ENCODE assay signal across 8 mouse cellular contexts in the genomic region with DNA sequence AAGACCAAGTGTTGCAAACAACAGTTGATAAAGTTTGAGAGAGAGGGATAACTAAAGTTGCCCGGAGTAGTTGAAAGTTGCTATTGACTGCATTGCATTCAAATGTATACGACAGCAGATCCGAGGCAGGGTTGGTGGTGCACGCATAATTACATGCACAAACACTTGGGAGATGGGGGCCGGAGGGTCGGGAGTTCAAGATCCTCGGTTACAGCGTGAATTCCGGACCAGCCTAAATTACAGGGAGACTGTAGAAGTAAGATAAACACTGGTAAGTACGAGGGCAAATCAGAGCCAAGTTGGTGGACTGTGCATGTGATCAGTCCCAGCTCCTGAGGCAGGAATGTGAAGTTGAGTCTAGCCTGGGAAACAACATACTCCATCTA. TPM values are rescaled to one million over a fixed set of nuclear protein-coding genes. Genes with fewer than 3 reads are reported as not detected.
DNase-seq lines count a peak whose midpoint lies in the region; ATAC-seq and TF ChIP-seq lines count a peak whose summit lies in the region.

No protein-coding gene starts in this region.

- peak overlapping the region; percentile 87 for H3K4me3 ChIP-seq in kidney, embryonic 16.5 days (ENCODE audit: low read length)
- H3K4me3 ChIP-seq in bone marrow, adult 2 months (replicated peaks; ENCODE audit: control insufficient read depth, low read depth, low read length) = peak overlapping the region; percentile 100
- H3K4me3 ChIP-seq in hindbrain, embryonic 15.5 days = peak overlapping the region; percentile 76
- peak overlapping the region; percentile 82 for H3K4me3 ChIP-seq in midbrain, embryonic 15.5 days

- peaks cover 24% of the 10 kb centered on the region for H3K36me3 ChIP-seq in kidney, embryonic 16.5 days (ENCODE audit: insufficient read depth, low read length)
- H3K36me3 ChIP-seq in hindbrain, embryonic 15.5 days = peaks cover 33% of the 10 kb centered on the region
- H3K36me3 ChIP-seq in midbrain, embryonic 15.5 days (replicated peaks) = peaks cover 21% of the 10 kb centered on the region

- peak; percentile 41 for ATAC-seq in kidney, embryonic 16.5 days (ENCODE audit: low FRiP score, low TSS enrichment)
- 0 out of 2 replicates have a peak, but pooled peaks have one; percentile 5 for ATAC-seq in hindbrain, embryonic 15.5 days (ENCODE audit: low FRiP score, low read depth)
- ATAC-seq in midbrain, embryonic 15.5 days (replicated peaks) = peak; percentile 60

- 1% methylated on average over 10 of the region's 10 CpGs for WGBS in kidney, embryonic 16.5 days
- 2% methylated on average over 10 of the region's 10 CpGs for WGBS in bone marrow, adult 2 months
- 2% methylated on average over 10 of the region's 10 CpGs for WGBS in hindbrain, embryonic 15.5 days
- WGBS in midbrain, embryonic 15.5 days = 6% methylated on average over 10 of the region's 10 CpGs

- no peaks in the 10 kb centered on the region for H3K9me3 ChIP-seq in kidney, embryonic 16.5 days (ENCODE audit: low read length)
- no peaks in the 10 kb centered on the region for H3K9me3 ChIP-seq in hindbrain, embryonic 15.5 days
- no peaks in the 10 kb centered on the region for H3K9me3 ChIP-seq in midbrain, embryonic 15.5 days

- peak overlapping the region; percentile 91 for H3K4me2 ChIP-seq in kidney, embryonic 16.5 days (replicated peaks; ENCODE audit: low read depth, low read length)
- H3K4me2 ChIP-seq in hindbrain, embryonic 15.5 days = peak overlapping the region; percentile 94
- H3K4me2 ChIP-seq in midbrain, embryonic 15.5 days = peak overlapping the region; percentile 82

- H3K4me1 ChIP-seq in kidney, embryonic 16.5 days (ENCODE audit: insufficient read depth, low read length) = peaks cover 7% of the 10 kb centered on the region
- peaks cover 1% of the 10 kb centered on the region; the same call in 1 of the 2 replicates for H3K4me1 ChIP-seq in bone marrow, adult 2 months (ENCODE audit: control insufficient read depth, insufficient read depth, low read length)
- peaks cover 12% of the 10 kb centered on the region for H3K4me1 ChIP-seq in hindbrain, embryonic 15.5 days (replicated peaks)
- peaks cover 17% of the 10 kb centered on the region for H3K4me1 ChIP-seq in midbrain, embryonic 15.5 days

- no peak overlapping the region for H3K27ac ChIP-seq in kidney, embryonic 16.5 days (ENCODE audit: low read length)
- H3K27ac ChIP-seq in bone marrow, adult 2 months (ENCODE audit: control insufficient read depth, insufficient read depth, low read depth, low read length, poor library complexity) = no peak overlapping the region; the same call in 1 of the 2 replicates
- H3K27ac ChIP-seq in hindbrain, embryonic 15.5 days (replicated peaks) = no peak overlapping the region
- H3K27ac ChIP-seq in midbrain, embryonic 15.5 days = no peak overlapping the region

- TF ChIP-seq CTCF in bone marrow, adult 2 months (IDR thresholded peaks at IDR 0.05; ENCODE audit: control insufficient read depth, insufficient read depth, low read length) = no peak

- H3K9ac ChIP-seq in kidney, embryonic 16.5 days (replicated peaks; ENCODE audit: low read length) = peak overlapping the region; percentile 85
- peak overlapping the region; percentile 84 for H3K9ac ChIP-seq in hindbrain, embryonic 15.5 days
- H3K9ac ChIP-seq in midbrain, embryonic 15.5 days = peak overlapping the region; percentile 83

- DNase-seq in kidney, adult 9 months = no peak
- DNase-seq in ovary, postnatal 14 days (ENCODE audit: low spot score) = no peak
- no peak for DNase-seq in right cerebral cortex, postnatal 4 days
- no peak for DNase-seq in natural killer cell, adult 2 months (ENCODE audit: low spot score in 2 of 2)

- H3K27me3 ChIP-seq in kidney, embryonic 16.5 days (ENCODE audit: insufficient read depth, low read length) = no peaks in the 10 kb centered on the region
- H3K27me3 ChIP-seq in hindbrain, embryonic 15.5 days = no peaks in the 10 kb centered on the region
- H3K27me3 ChIP-seq in midbrain, embryonic 15.5 days (replicated peaks) = no peaks in the 10 kb centered on the region

- no peak for TF ChIP-seq POLR2A in bone marrow, adult 2 months (IDR thresholded peaks at IDR 0.05; ENCODE audit: borderline replicate concordance, control insufficient read depth, low read depth, low read length)

RNA-seq across cellular contexts. Expression of a gene that starts 0.6 kb away (rescaled TPM):
- polyA plus RNA-seq in kidney, embryonic 16.5 days (2015; fragmentation: Nextera tagmentation; extraction: Ambion mirVana) = 47.7 and 57.7 TPM in 2 replicates
- polyA plus RNA-seq in bone marrow, adult 2 months (2011; ENCODE audit: insufficient read depth, insufficient read length, low replicate concordance, missing spikeins) = 49.0 and 92.7 TPM in 2 replicates
- polyA plus RNA-seq in hindbrain, embryonic 15.5 days (2015; fragmentation: Nextera tagmentation; extraction: Ambion mirVana) = 43.2 and 43.4 TPM in 2 replicates
- polyA plus RNA-seq in midbrain, embryonic 15.5 days (2015; fragmentation: Nextera tagmentation; extraction: Ambion mirVana) = 45.5 and 47.0 TPM in 2 replicates

RNA-seq across cellular contexts. Expression of a gene that starts 17.4 kb away (rescaled TPM):
- polyA plus RNA-seq in kidney, embryonic 16.5 days (2015; fragmentation: Nextera tagmentation; extraction: Ambion mirVana) = 161 and 174 TPM in 2 replicates
- polyA plus RNA-seq in bone marrow, adult 2 months (2011; ENCODE audit: insufficient read depth, insufficient read length, low replicate concordance, missing spikeins) = 11.0 and 11.2 TPM in 2 replicates
- 405 and 406 TPM in 2 replicates for polyA plus RNA-seq in hindbrain, embryonic 15.5 days (2015; fragmentation: Nextera tagmentation; extraction: Ambion mirVana)
- polyA plus RNA-seq in midbrain, embryonic 15.5 days (2015; fragmentation: Nextera tagmentation; extraction: Ambion mirVana) = 359 and 394 TPM in 2 replicates

RNA-seq across cellular contexts. Expression of a gene that starts 21.4 kb away (rescaled TPM):
- 25.8 and 27.9 TPM in 2 replicates for polyA plus RNA-seq in kidney, embryonic 16.5 days (2015; fragmentation: Nextera tagmentation; extraction: Ambion mirVana)
- 17.7 and 27.7 TPM in 2 replicates for polyA plus RNA-seq in bone marrow, adult 2 months (2011; ENCODE audit: insufficient read depth, insufficient read length, low replicate concordance, missing spikeins)
- polyA plus RNA-seq in hindbrain, embryonic 15.5 days (2015; fragmentation: Nextera tagmentation; extraction: Ambion mirVana) = 23.9 and 29.7 TPM in 2 replicates
- 26.5 and 29.1 TPM in 2 replicates for polyA plus RNA-seq in midbrain, embryonic 15.5 days (2015; fragmentation: Nextera tagmentation; extraction: Ambion mirVana)

Comparison
In these comparisons a context has a peak if more than half of its experiments do, and no peak if none do; other contexts are left out.
1. ATAC-seq: peak in every context shown above with its lines; median percentile 60 in midbrain, embryonic 15.5 days; 41 in kidney, embryonic 16.5 days; 5 in hindbrain, embryonic 15.5 days.
2. RNA of a gene that starts 17.4 kb away (polyA plus RNA-seq): 405 to 406 TPM in hindbrain, embryonic 15.5 days, 359 to 394 TPM in midbrain, embryonic 15.5 days and 161 to 174 TPM in kidney, embryonic 16.5 days; 11.0 to 11.2 TPM in bone marrow, adult 2 months; every median in the first group is over 10 times any median in the second.
3. Peak in every context shown above with its lines, with median percentiles within 50 percentile points of each other: H3K4me2 ChIP-seq, H3K4me3 ChIP-seq and H3K9ac ChIP-seq.